Mouse (Mus musculus) hindbrain, embryonic 14.5 days (tissue): ENCODE measurements around the gene Cyp2c37. TPM values are rescaled to one million over a fixed set of nuclear protein-coding genes. Genes with fewer than 3 reads are reported as not detected.
"Not testable (repeated sequence)": the region's sequence is repeated elsewhere in the genome, so short reads cannot be mapped to it uniquely, and the experiment has no call there.

ENCODE experiments used
- ATAC-seq: fragments of 200-750 bp; cut with Nextera tagmentation; 2 replicates; pipeline ENCODE4 v1.8.0; 2017; ENCODE audit warnings: moderate number of reproducible peaks, mild to moderate bottlenecking, moderate TSS enrichment, moderate library complexity; ENCODE audit not compliant: low FRiP score
- DNase-seq: peaks from one replicate; pipeline ENCODE4 v3.0.0-alpha.2; 2015; ENCODE audit warnings: low spot score
- H3K27ac ChIP-seq: fragments of 300-500 bp; sonication (generic); 2 replicates; pipeline ENCODE4 v1.5.1; 2014; ENCODE audit warnings: mild to moderate bottlenecking, moderate library complexity
- H3K27me3 ChIP-seq: fragments of 300-500 bp; sonication (generic); 2 replicates; pipeline ENCODE4 v1.6.1; 2014; ENCODE audit warnings: mild to moderate bottlenecking, low read length, mixed read lengths; ENCODE audit not compliant: control insufficient read depth, insufficient read depth
- H3K36me3 ChIP-seq: fragments of 300-500 bp; sonication (generic); replicated peaks from 2 replicates; pipeline ENCODE4 v1.6.1; 2014; ENCODE audit not compliant: control insufficient read depth, insufficient read depth
- H3K4me1 ChIP-seq: fragments of 300-500 bp; sonication (generic); replicated peaks from 2 replicates; pipeline ENCODE4 v1.6.1; 2014; ENCODE audit warnings: antibody characterized with exemption, low read length, mixed read lengths; ENCODE audit not compliant: control insufficient read depth, insufficient read depth
- H3K4me2 ChIP-seq: fragments of 300-500 bp; sonication (generic); replicated peaks from 2 replicates; pipeline ENCODE4 v1.6.1; 2014; ENCODE audit warnings: mild to moderate bottlenecking, moderate library complexity
- H3K4me3 ChIP-seq: fragments of 300-500 bp; sonication (generic); replicated peaks from 2 replicates; pipeline ENCODE4 v1.5.1; 2014; ENCODE audit warnings: mild to moderate bottlenecking, low read length
- H3K9ac ChIP-seq: fragments of 300-500 bp; sonication (generic); 2 replicates; pipeline ENCODE4 v1.6.1; 2014
- H3K9me3 ChIP-seq: fragments of 300-500 bp; sonication (generic); 2 replicates; pipeline ENCODE4 v1.6.1; 2016; ENCODE audit warnings: low read length; ENCODE audit not compliant: control insufficient read depth
- whole genome bisulfite sequencing: fragments of 180-500 bp; shearing (Covaris S2); extraction: QIAGEN DNeasy Blood & Tissue Kit; methylation state at CpG from one replicate; pipeline ENCODE4 v1.1.7; 2014; 5-methylcytosine and 5-hydroxymethylcytosine counted together
- polyA plus RNA-seq: library from polyadenylated mRNA; unstranded; fragments of >200 nt; fragmentation: Nextera tagmentation; extraction: Ambion mirVana; gene quantifications from 2 replicates; pipeline ENCODE4 v1.2.1, GENCODE M21; 2014

Gene Cyp2c37
- not detected in 2 replicates for polyA plus RNA-seq

GRCm38 (mm10) chr19:39992140-39992539, at the start of gene Cyp2c37:
Gene Cyp2c37 (plus strand): TSS chr19:39992424.
- not testable (repeated sequence) for H3K9me3 ChIP-seq, H3K4me3 ChIP-seq, ATAC-seq, H3K27me3 ChIP-seq, DNase-seq, H3K27ac ChIP-seq, H3K36me3 ChIP-seq, H3K4me1 ChIP-seq, H3K9ac ChIP-seq, H3K4me2 ChIP-seq
- WGBS = 96% methylated on average over 1 of the region's 1 CpGs

GRCm38 (mm10) chr19:39960861-39961260, 31.4 kb upstream of the Cyp2c37 start:
- H3K9ac ChIP-seq, H3K4me3 ChIP-seq, H3K27ac ChIP-seq, H3K4me2 ChIP-seq, H3K27me3 ChIP-seq, ATAC-seq, DNase-seq, H3K4me1 ChIP-seq, H3K9me3 ChIP-seq, H3K36me3 ChIP-seq: not testable (repeated sequence)

GRCm38 (mm10) chr19:39971096-39971495, 21.1 kb upstream of the Cyp2c37 start:
- not testable (repeated sequence) for H3K36me3 ChIP-seq, H3K4me2 ChIP-seq, ATAC-seq, H3K27me3 ChIP-seq, DNase-seq, H3K4me3 ChIP-seq, H3K9me3 ChIP-seq, H3K27ac ChIP-seq, H3K4me1 ChIP-seq, H3K9ac ChIP-seq
- WGBS = 91% methylated on average over 3 of the region's 3 CpGs

DNA sequence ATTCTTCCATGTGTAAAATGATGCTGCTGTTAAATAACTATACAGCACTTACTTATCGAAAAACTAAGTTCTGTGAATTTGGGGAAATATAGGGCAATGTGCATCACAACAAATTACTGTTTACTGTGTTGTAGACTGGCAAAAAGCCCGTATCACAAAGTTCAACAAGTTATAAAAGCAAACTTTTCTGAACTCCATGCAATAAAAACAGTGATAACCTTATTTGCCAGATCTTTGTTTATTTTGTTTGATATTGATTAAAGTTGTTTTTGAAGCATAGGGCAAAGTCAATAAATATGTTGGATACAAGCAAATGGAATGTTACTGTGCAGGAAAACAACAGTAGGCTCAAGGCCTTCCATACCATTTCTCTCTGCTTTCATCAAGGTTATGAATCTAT, 2.8 kb upstream of the Cyp2c37 start:
- no peak overlapping the region for H3K4me2 ChIP-seq
- DNase-seq (no peak), ATAC-seq (no peak)
- no peaks in the 10 kb centered on the region for H3K36me3 ChIP-seq
- H3K27me3 ChIP-seq = no peaks in the 10 kb centered on the region
- H3K9ac ChIP-seq = no peak overlapping the region
- H3K4me3 ChIP-seq = no peak overlapping the region
- H3K27ac ChIP-seq = no peak overlapping the region
- H3K9me3 ChIP-seq = no peaks in the 10 kb centered on the region
- H3K4me1 ChIP-seq = no peaks in the 10 kb centered on the region
- WGBS = 80% methylated on average over 2 of the region's 2 CpGs

Other genes with a start within 250 kb of the Cyp2c37 start
- gene Cyp2c40, start 179.6 kb upstream of the Cyp2c37 start, polyA plus RNA-seq = not detected in 2 replicates
- not detected in 2 replicates for gene Cyp2c69, start 105.6 kb upstream of the Cyp2c37 start, polyA plus RNA-seq
- not detected in 2 replicates for gene Cyp2c54, start 81.4 kb downstream of the Cyp2c37 start, polyA plus RNA-seq
- not detected in 2 replicates for gene Cyp2c50, start 97.3 kb downstream of the Cyp2c37 start, polyA plus RNA-seq
- gene Cyp2c70, start 194.9 kb downstream of the Cyp2c37 start, polyA plus RNA-seq = not detected in 2 replicates